Mouse (Mus musculus) hindbrain, embryonic 15.5 days (tissue): ENCODE measurements around the gene Grid2ip. TPM values are rescaled to one million over a fixed set of nuclear protein-coding genes. Genes with fewer than 3 reads are reported as not detected.

Source experiments
- ATAC-seq: fragments of 200-750 bp; cut with Nextera tagmentation; 2 replicates; pipeline ENCODE4 v1.8.0; 2017; ENCODE audit warnings: low read depth, moderate number of reproducible peaks, moderate TSS enrichment; ENCODE audit not compliant: low FRiP score
- H3K27ac ChIP-seq: fragments of 300-500 bp; sonication (generic); replicated peaks from 2 replicates; pipeline ENCODE4 v1.5.1; 2015; ENCODE audit warnings: mild to moderate bottlenecking, inconsistent platforms
- H3K27me3 ChIP-seq: fragments of 300-500 bp; sonication (generic); 2 replicates; pipeline ENCODE4 v1.6.1; 2015; ENCODE audit warnings: control low read depth, inconsistent platforms
- H3K36me3 ChIP-seq: fragments of 300-500 bp; sonication (generic); 2 replicates; pipeline ENCODE4 v1.6.1; 2015; ENCODE audit warnings: control low read depth, inconsistent platforms
- H3K4me1 ChIP-seq: fragments of 300-500 bp; sonication (generic); replicated peaks from 2 replicates; pipeline ENCODE4 v1.6.1; 2015; ENCODE audit warnings: control low read depth, inconsistent platforms
- H3K4me2 ChIP-seq: fragments of 300-500 bp; sonication (generic); 2 replicates; pipeline ENCODE4 v1.6.1; 2015; ENCODE audit warnings: moderate library complexity, mild to moderate bottlenecking, inconsistent platforms
- H3K4me3 ChIP-seq: fragments of 300-500 bp; sonication (generic); 2 replicates; pipeline ENCODE4 v1.5.1; 2015; ENCODE audit warnings: mild to moderate bottlenecking, inconsistent platforms
- H3K9ac ChIP-seq: fragments of 300-500 bp; sonication (generic); 2 replicates; pipeline ENCODE4 v1.6.1; 2015; ENCODE audit warnings: inconsistent platforms
- H3K9me3 ChIP-seq: fragments of 300-500 bp; sonication (generic); 2 replicates; pipeline ENCODE4 v1.6.1; 2016; ENCODE audit warnings: control low read depth, inconsistent platforms
- WGBS: fragments of 180-500 bp; shearing (Covaris S2); methylation state at CpG from one replicate; pipeline ENCODE4 v1.1.7; 2015; 5-methylcytosine and 5-hydroxymethylcytosine counted together
- polyA plus RNA-seq: library from polyadenylated mRNA; unstranded; fragments of >200 nt; fragmentation: Nextera tagmentation; extraction: Ambion mirVana; gene quantifications from 2 replicates; pipeline ENCODE4 v1.2.1, GENCODE M21; 2015

Gene Grid2ip
- polyA plus RNA-seq, 1 experiment from 2014 or later, result 0.48 TPM

GRCm38 (mm10) chr5:143334418-143335088 is 22.6 kb upstream of the Grid2ip start:
- WGBS, result 62% methylated on average over 14 of the region's 14 CpGs

DNA sequence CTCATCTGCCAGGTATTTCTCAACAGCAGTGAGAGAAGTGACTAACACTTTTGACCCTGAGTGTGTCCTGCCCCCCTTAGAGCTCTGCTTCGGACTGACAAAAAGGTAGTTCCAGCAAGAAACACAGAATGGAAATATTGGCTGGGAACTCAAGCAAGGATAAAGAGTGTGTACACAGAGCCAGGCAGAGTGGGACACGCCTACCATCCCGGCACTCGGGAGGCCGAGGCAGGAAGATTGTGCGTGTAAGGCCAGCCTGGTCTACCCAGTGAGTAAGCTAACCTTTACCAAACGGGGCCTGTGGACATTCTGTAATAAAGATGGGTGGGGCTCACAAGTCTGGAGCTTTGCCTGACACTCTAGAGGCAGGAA is 22.1 kb upstream of the Grid2ip start:
- ATAC-seq, result no peak
- H3K9me3 ChIP-seq, result no peaks in the 10 kb centered on the region
- 80% methylated on average over 7 of the region's 7 CpGs for WGBS
- no peaks in the 10 kb centered on the region; the same call in 1 of the 2 replicates for H3K27me3 ChIP-seq
- no peaks in the 10 kb centered on the region for H3K36me3 ChIP-seq
- peaks cover 2% of the 10 kb centered on the region for H3K4me1 ChIP-seq
- no peak overlapping the region for H3K4me3 ChIP-seq
- H3K4me2 ChIP-seq, result no peak overlapping the region
- H3K9ac ChIP-seq, result no peak overlapping the region
- H3K27ac ChIP-seq, result no peak overlapping the region

More at GRCm38 (mm10) chr5:143334418-143335088, 22.6 kb upstream of the Grid2ip start:
- no peak; the same call in 1 of the 2 replicates for ATAC-seq
- H3K36me3 ChIP-seq, result no peaks in the 10 kb centered on the region
- H3K4me2 ChIP-seq, result peak overlapping the region; percentile 22; the same call in 1 of the 2 replicates
- no peak overlapping the region for H3K27ac ChIP-seq
- H3K9ac ChIP-seq, result no peak overlapping the region
- peaks cover 7% of the 10 kb centered on the region for H3K4me1 ChIP-seq
- no peak overlapping the region for H3K4me3 ChIP-seq
- no peaks in the 10 kb centered on the region; the same call in 1 of the 2 replicates for H3K27me3 ChIP-seq
- no peaks in the 10 kb centered on the region for H3K9me3 ChIP-seq

DNA sequence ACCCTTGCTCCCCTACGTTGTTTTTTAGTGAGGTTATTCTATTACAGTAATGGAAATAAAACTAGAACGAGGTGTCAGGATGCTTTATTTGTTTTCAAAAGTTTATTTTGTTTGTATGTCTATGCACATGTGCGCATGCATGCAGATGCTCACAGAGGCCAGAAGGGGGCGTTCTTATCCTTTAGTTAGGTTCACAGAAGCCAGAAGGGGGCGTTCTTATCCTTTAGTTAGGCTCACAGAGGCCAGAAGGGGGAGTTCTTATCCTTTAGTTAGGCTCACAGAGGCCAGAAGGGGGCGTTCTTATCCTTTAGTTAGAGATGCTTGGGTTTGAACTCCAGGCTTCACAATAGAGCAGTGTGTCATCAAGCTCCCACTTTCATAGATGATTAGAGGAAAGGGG is 20.6 kb upstream of the Grid2ip start:
- ATAC-seq, result no peak
- H3K36me3 ChIP-seq, result no peaks in the 10 kb centered on the region
- H3K4me1 ChIP-seq, result no peaks in the 10 kb centered on the region
- H3K4me2 ChIP-seq, result no peak overlapping the region
- no peaks in the 10 kb centered on the region; the same call in 1 of the 2 replicates for H3K27me3 ChIP-seq
- no peak overlapping the region for H3K9ac ChIP-seq
- no peak overlapping the region for H3K27ac ChIP-seq
- H3K9me3 ChIP-seq, result no peaks in the 10 kb centered on the region
- WGBS, result 69% methylated on average over 6 of the region's 6 CpGs
- no peak overlapping the region for H3K4me3 ChIP-seq

- no peak overlapping the region for H3K4me2 ChIP-seq
- H3K4me3 ChIP-seq, result no peak overlapping the region
- no peaks in the 10 kb centered on the region for H3K9me3 ChIP-seq
- no peaks in the 10 kb centered on the region; the same call in 1 of the 2 replicates for H3K27me3 ChIP-seq
- H3K36me3 ChIP-seq, result no peaks in the 10 kb centered on the region
- H3K4me1 ChIP-seq, result no peaks in the 10 kb centered on the region
- no peak overlapping the region for H3K27ac ChIP-seq
- ATAC-seq, result no peak
- H3K9ac ChIP-seq, result no peak overlapping the region
- WGBS, result 50% methylated on average over 6 of the region's 6 CpGs
Measured at GRCm38 (mm10) chr5:143339603-143340002, 17.5 kb upstream of the Grid2ip start.

DNA sequence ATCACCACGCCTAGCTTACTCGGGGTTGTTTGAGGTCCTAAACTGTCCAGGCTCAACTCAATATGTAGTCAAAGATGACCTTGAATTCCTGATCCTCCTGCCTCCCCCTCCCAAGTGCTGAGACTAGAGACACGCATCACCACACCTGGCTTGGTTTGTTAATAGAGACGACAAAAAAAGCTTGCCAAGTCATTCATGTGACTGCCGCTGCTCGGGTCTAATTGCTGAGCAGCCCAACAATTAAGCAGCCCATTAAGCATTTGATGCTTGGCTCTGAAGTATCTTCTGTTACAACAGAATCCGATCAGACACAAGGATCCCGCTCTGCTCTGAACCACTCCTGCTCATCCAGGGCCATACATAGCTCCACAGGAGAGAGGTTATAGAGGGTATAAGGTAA is 10.8 kb upstream of the Grid2ip start:
- Histone ChIP-seq H3K4me2 (no peak overlapping the region), H3K4me3 (no peak overlapping the region), H3K9ac (no peak overlapping the region), H3K36me3 (no peaks in the 10 kb centered on the region), H3K27me3 (no peaks in the 10 kb centered on the region), H3K9me3 (0 out of 2 replicates have a peak, but pooled peaks cover 6% of the 10 kb centered on the region), H3K4me1 (no peaks in the 10 kb centered on the region), H3K27ac (no peak overlapping the region)
- no peak for ATAC-seq
- 67% methylated on average over 8 of the region's 8 CpGs for WGBS

DNA sequence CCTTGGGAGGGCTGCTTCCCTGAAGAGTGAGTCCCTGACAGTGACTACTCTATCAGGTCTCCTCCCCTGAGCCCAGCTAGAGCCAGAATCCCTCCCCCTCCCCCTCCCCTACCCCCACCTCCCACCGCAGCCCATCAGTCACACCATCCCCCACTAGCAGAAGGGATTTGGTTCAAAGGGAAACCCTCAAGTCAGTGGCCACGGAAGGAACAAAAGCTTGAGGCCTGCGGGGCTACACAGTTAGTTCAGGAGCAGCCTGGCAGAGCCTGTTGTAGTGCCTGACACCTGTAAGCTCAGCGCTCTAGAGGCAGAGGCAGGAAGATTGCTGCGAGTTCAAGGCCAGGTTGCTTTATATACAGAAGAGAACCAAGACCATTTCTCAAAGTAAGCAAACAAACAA is 1.1 kb upstream of the Grid2ip start:
- no peak overlapping the region for H3K9ac ChIP-seq
- no peak for ATAC-seq
- peaks cover 6% of the 10 kb centered on the region; the same call in 1 of the 2 replicates for H3K27me3 ChIP-seq
- no peak overlapping the region for H3K4me2 ChIP-seq
- peaks cover 6% of the 10 kb centered on the region for H3K4me1 ChIP-seq
- H3K4me3 ChIP-seq, result no peak overlapping the region
- no peaks in the 10 kb centered on the region for H3K36me3 ChIP-seq
- 32% methylated on average over 5 of the region's 5 CpGs for WGBS
- H3K9me3 ChIP-seq, result peaks cover 4% of the 10 kb centered on the region; the same call in 1 of the 2 replicates
- H3K27ac ChIP-seq, result no peak overlapping the region

DNA sequence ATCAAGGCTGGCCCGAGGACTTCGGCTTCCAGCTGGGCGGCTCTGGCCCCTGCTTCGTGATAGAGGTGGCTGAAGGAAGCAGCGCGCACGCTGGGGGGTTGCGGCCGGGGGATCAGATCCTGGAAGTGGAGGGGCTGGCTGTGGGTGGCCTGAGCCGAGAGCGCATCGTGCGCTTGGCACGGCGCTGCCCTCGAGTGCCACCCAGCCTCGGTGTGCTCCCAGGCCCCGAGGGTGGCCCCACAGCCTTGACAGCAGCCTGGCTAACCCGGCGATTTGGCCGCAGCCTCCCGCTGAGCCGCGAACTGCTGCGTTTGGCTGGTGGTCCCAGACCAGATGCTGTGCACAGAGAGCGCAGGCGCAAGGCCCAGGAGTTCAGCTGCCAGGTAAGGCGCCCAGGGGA is 426 bp downstream of the Grid2ip start:
- Histone ChIP-seq H3K36me3 (no peaks in the 10 kb centered on the region), H3K4me3 (peak overlapping the region; percentile 18), H3K9me3 (peaks cover 2% of the 10 kb centered on the region; the same call in 1 of the 2 replicates), H3K9ac (no peak overlapping the region), H3K27ac (no peak overlapping the region), H3K27me3 (peaks cover 6% of the 10 kb centered on the region; the same call in 1 of the 2 replicates), H3K4me2 (peak overlapping the region; percentile 44), H3K4me1 (peaks cover 6% of the 10 kb centered on the region)
- no peak for ATAC-seq
- 2% methylated on average over 28 of the region's 28 CpGs for WGBS

GRCm38 (mm10) chr5:143359263-143359662 is 2.1 kb downstream of the Grid2ip start:
- Histone ChIP-seq H3K36me3 (no peaks in the 10 kb centered on the region), H3K4me1 (peaks cover 15% of the 10 kb centered on the region), H3K9me3 (no peaks in the 10 kb centered on the region), H3K27ac (no peak overlapping the region), H3K27me3 (peaks cover 7% of the 10 kb centered on the region), H3K4me2 (no peak overlapping the region), H3K9ac (no peak overlapping the region), H3K4me3 (no peak overlapping the region)
- 38% methylated on average over 7 of the region's 7 CpGs for WGBS
- no peak for ATAC-seq

DNA sequence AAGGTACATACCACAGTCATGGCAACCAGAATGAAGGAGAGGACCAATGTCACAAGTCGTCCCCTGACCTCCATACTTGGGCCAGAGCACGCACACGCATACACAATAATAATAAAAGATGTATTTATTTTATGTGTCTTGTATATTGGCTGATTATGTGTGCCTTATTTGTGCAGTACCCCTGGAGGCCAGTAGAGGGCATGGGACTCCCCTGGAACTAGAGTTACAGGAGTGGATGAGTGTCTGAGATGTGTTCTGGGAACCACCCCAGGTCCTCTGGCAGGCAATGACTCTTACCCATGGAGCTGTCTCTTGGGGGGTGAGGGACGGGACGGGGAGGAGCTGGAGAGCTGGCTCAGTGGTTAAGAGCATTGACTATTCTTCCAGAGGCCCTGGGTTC is 2.9 kb downstream of the Grid2ip start:
- H3K36me3 ChIP-seq, result no peaks in the 10 kb centered on the region
- no peak for ATAC-seq
- no peak overlapping the region for H3K9ac ChIP-seq
- peaks cover 13% of the 10 kb centered on the region for H3K27me3 ChIP-seq
- H3K4me2 ChIP-seq, result no peak overlapping the region
- no peak overlapping the region for H3K4me3 ChIP-seq
- peaks cover 21% of the 10 kb centered on the region for H3K4me1 ChIP-seq
- WGBS, result 46% methylated on average over 5 of the region's 5 CpGs
- H3K27ac ChIP-seq, result no peak overlapping the region
- no peaks in the 10 kb centered on the region for H3K9me3 ChIP-seq

DNA sequence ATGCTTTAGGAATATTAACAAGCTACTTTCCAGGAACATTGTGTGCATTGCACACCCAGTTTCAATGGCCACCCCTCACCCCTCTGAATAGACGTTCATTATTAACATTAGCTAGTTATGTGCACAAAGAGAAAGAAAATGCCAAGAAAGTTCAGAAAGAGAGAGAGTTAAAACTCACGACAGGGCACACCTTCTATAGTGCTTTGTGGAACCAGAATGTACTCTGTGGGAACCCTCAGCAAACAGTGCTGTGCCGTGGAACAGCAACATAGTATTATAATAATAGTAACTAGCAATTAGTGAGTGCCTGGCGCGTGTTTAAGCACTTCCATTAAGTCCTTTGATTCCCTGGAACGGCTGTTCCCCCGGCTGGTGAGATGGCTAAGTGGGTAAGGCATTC is 4.3 kb downstream of the Grid2ip start:
- H3K36me3 ChIP-seq, result no peaks in the 10 kb centered on the region
- H3K9ac ChIP-seq, result no peak overlapping the region
- no peak overlapping the region for H3K27ac ChIP-seq
- 62% methylated on average over 7 of the region's 7 CpGs for WGBS
- H3K9me3 ChIP-seq, result no peaks in the 10 kb centered on the region
- peaks cover 19% of the 10 kb centered on the region for H3K27me3 ChIP-seq
- H3K4me1 ChIP-seq, result peaks cover 21% of the 10 kb centered on the region
- no peak for ATAC-seq
- H3K4me2 ChIP-seq, result no peak overlapping the region
- H3K4me3 ChIP-seq, result no peak overlapping the region

DNA sequence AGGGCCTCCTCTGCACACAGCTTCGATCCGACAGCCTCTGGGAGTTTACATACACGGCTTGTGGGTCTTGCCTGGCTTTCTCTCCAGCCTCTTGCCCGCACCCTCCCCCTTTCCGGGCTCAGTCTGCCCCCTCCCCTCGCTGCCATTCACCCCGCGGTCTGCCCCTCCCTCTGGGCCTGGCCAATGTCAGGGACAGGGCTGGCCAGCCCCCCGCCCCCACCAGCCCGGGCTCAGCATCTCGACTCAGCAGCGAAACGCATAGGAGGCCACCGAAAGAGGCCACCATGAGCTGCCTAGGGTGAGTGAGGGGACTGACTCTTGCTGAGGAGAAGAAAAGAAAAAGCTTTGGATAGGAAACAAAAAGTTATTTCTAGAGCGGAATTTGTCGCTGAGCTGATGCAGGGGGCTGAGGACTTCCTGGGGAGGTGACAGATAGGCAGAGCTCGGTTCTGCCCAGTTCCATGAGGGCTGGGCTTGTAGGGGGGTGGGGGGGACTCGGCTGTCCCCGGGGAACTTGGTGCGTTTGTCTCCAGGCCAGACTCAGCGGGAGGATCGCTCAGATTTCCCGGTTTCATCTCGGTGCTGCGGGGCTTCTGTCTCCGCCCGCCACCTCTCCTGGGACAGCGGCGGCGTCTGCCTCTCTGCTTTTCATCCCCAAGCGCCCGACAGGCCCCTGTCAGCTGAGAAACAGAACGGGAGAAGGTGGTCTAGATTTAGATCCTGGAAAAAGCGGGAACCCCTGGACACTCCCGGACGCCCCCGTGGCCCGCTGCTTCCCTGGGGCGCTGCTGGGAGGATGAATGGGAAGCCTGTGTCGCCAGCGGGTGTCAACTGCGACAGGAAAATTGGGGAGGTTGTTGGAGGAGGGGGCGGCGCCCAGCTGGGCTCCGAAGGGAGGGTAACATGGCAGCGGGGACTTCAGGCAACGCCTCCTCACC is 6.8 kb downstream of the Grid2ip start:
- H3K9ac ChIP-seq, result peak overlapping the region; percentile 53
- WGBS, result under 1% methylated on average over 46 of the region's 47 CpGs

GRCm38 (mm10) chr5:143367931-143368330 is 10.8 kb downstream of the Grid2ip start:
- H3K9ac ChIP-seq, result no peak overlapping the region
- ATAC-seq, result no peak
- no peaks in the 10 kb centered on the region for H3K36me3 ChIP-seq
- WGBS, result 67% methylated on average over 3 of the region's 3 CpGs
- H3K4me2 ChIP-seq, result no peak overlapping the region
- peaks cover 70% of the 10 kb centered on the region for H3K27me3 ChIP-seq
- no peak overlapping the region for H3K27ac ChIP-seq
- H3K4me3 ChIP-seq, result no peak overlapping the region
- H3K9me3 ChIP-seq, result no peaks in the 10 kb centered on the region
- H3K4me1 ChIP-seq, result peaks cover 34% of the 10 kb centered on the region

More for the DNA sequence above, 6.8 kb downstream of the Grid2ip start:
- peak overlapping the region; percentile 50 for H3K4me3 ChIP-seq
- ATAC-seq, result peak; percentile 61; the same call in 1 of the 2 replicates
- peak overlapping the region; percentile 96 for H3K4me2 ChIP-seq
- no peaks in the 10 kb centered on the region for H3K36me3 ChIP-seq
- H3K9me3 ChIP-seq, result no peaks in the 10 kb centered on the region
- H3K4me1 ChIP-seq, result peaks cover 15% of the 10 kb centered on the region
- H3K27me3 ChIP-seq, result peaks cover 31% of the 10 kb centered on the region
- H3K27ac ChIP-seq, result no peak overlapping the region
